Mouse (Mus musculus) adrenal gland, adult (tissue): ENCODE data around the gene Rsbn1.
A peak's percentile ranks its signal among the peaks of the same experiment; 100 is the strongest.

ENCODE experiments used
- DNase-seq, 2 experiments: peaks; one replicate each; pipeline ENCODE4 v3.0.0; 2022 to 2023; ENCODE audit warnings: low spot score in 1 of 2; ENCODE audit not compliant: inconsistent age in 2 of 2

The Rsbn1 gene

DNA sequence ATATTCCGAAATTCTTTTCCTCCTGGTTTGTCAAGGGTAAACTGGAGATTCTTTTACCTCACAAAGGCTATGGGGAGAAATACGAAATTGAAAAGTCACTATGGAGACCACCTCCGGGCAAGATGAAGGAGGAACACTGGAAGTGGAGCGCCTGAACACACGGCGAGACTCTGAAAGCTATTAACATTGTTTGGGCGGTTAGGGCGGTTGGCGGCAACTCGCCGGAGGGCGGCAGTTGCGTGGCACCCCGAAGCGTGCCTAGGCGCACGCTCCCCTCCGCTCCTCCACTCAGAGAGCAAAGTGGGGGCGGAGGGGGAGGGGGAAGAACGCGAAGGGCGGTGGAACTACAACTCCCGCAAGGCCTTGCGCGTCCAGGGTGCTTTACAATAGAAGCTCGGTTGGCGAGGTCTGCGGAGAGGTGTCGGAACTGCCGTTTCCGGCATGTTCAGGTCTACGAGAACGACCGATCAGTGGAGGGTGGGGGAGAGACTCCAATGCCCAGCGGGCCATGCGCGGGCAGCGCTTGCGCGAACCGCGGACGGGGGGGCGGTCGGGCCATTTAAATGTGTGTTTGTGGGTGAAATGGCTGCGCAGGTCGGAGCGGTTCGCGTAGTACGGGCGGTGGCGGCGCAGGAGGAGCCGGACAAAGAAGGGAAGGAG, at the start of gene Rsbn1:
Gene Rsbn1 (plus strand): TSS at position 111 of the 660 bp plus-strand sequence.
- peak; percentile 99 for DNase-seq

DNA sequence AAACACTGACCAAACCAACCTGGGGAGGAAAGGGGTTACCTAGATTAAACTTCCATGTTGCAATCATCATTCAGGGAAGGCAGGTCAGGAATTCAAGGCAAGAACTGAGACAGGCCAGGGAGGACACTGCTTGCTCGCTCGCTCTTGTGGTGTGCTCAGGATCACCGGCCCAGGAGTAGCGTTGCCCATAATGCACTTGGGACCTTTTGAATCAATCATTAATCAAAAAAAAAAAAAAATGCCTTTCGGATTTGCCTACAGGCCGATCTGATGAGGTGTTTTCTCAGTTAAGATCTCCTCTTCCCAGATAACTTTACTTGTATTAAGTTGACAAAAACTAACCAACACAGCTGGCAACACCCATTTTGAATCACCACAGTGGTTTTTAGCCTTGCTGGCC, 49.7 kb upstream of the Rsbn1 start:
- DNase-seq = no peak

DNA sequence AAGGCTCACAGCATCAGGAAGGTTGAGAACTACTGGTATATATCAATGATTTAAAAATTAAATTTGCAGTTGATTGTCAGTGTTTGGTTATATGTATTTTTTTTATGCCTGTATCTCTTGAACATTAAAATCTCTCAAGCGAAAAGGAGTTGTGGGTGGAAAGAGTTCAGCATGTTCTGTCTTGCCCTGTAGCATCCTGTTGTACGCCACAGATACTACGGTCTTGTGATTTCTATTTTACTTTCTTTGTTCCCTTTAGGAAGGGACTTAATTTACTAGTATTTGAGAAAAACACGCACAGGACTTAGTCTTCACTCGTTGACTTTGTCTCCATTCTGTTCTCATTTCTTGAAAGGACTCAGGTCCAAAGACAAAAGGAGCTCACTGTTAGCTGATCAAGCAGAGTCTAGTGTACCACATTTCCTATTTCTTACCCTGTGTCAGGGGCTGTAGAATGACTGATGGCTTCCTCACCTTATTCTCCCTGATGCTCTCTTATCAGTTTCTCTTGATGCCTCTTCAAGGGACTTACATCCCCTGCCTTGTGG, 46.4 kb upstream of the Rsbn1 start:
- DNase-seq = no peak

DNA sequence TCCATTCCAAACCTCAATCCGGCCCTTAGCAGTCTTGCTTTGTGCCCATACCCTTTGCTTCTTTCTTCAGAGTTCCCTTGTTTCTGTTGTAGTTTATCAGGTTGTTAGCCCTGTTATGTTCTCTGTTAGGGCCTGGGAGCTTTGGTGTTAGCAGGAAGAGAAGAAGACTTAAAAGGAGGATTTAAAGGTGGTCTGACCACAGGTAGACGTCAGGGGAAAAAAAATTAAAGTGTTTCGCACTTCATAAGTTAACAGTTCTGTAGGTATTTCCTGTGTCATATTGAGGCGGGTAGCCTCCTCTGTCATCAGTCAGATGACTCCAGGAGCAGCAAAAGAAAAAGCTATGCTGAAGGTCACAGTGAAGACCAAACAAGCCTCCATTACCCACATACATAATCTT, 45.9 kb upstream of the Rsbn1 start:
- DNase-seq = no peak

DNA sequence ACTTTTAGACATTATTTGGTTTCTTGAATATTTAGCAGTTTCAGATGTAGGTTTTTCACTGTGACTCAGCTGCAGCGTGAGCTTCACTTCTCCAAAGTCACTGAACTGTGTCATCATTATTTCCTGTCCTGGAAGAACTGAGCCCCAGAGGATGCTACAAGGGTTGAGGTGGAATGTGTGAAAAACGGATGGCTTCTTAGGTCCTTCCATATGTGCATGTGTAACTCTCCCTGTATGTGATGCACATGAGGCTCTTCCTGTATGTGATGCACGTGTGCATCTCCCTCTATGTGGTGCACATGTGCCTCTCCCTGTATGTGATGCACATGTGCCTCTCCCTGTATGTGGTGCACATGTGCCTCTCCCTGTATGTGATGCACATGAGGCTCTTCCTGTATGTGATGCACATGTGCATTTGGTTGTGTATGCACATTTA, 41.2 kb upstream of the Rsbn1 start:
- DNase-seq = no peak

DNA sequence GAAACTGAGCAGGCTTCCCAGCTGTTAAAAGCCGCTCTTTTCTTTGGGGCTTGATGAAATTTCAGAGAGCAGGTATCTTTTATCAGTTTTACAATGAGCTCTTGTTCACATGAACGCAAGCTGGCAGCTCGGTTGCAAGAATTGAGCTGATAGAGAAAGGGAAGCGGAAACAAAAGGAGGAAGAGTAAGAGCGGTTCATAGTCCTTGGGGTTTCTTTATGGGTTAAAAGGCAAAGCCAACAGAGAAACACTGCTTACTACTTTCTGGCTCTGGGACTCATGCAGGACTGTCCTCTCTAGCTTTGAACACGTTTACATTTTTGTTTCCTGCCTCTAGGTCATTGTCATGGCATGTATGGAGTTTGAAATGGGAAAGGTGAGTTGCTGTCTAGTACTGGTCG, 39.6 kb upstream of the Rsbn1 start:
- no peak for DNase-seq

DNA sequence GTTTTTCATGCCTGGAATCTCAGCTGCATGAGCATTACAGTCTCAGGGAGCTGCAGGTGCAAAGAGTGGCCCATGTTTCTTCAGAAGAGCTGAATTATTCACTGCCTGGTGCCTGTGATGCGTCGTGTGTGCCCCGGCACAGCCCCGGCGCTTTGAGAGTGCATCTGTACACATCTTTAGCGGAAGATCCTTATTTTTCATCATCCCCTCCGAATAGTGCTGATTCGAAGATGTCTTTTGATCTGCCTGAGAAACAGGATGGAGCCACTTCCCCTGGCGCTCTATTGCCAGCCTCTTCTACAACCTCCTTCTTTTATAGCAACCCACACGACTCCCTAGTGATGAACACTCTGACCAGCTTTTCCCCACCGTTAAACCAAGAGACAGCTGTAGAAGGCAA, 28.0 kb upstream of the Rsbn1 start:
- no peak for DNase-seq

DNA sequence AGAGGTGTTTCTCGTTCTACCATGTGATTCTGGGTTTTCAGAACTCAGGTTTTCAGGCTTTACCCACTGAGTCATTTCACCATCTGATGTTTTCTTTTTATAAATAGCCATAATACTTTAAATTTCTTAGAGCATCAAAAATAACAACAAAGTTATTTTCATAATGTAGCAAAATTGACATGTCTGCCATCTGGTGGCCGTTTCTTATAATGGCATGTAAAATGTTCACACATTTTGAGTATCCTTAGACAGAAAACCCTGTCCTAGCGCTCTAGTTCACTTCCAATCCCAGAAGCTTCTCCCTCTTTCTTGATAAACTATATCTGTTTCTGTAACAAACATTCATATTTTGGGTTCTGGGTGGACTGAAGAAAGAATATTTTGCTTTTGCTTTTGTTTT, 26.3 kb upstream of the Rsbn1 start:
- peak in 1 of 2 experiments; percentile 75 for DNase-seq

DNA sequence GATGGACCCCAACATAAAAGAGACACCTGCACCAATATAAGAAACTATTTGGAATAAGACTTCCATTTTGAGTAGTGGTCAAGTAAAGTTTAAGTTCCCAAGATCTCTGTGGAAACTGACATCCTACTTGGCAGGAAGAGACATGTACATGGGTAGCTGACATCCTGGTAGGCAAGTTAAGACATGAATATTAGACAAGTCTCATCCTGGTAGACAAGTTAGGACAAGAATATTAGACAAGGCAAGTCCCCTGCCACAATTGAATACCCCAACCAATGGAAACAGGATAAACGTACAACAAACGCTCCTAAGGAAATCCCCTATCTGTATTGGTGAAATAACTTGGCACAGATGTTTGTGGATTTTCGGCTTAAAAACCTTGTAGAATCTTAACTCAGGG, 20.5 kb upstream of the Rsbn1 start:
- DNase-seq = no peak

DNA sequence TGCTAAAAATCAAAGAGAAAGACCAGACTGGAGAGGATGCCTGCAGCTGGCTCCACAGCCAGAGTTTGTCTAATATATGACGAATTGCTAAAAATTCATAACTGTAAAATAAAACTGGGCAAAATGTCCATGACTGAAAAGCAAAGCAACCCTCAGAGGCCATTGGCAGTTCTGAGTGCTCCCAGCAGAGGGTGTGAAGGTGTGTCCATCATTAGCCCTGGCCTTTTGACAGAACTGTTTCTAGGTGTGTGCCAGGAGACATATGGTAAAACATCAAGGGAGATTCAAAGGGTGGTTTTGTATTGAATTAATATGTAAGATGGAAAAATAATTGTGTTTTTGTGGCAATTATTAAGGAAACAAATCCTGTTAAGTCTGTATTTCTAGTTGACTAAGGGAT, 9.2 kb upstream of the Rsbn1 start:
- peak in 1 of 2 experiments; percentile 70 for DNase-seq

DNA sequence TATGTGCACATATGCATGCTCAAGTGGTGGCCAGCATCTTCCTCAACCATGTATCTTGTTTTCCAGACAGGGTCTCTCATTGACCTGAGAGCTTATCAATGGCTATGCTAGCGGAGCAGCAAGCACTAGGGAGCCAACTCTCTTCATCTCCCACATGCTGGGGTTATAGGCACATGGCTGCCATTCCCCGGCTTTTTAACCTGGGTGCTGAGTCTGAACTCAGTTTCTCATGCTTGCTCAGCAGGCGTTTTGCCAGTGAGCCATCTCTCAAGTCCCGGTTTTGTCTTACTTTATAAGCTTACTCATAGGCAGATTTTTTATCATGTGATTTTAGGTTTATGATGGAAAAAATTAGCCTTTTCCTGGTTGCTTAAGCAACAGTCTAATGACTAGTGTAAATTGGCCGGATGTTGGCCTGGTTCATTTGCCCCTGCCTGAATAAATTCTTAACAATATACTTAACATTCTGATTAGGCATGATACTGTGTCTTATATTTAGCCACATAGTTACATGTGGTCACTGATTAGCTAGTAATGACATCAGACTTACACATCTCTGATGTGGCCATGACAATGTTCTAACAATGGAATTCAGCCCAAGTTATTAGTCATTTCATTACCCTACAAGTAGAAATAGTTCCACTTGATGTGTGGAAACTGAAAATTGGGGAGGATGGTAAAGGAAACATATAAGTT, 6.4 kb upstream of the Rsbn1 start:
- peak in 1 of 2 experiments; percentile 64 for DNase-seq

DNA sequence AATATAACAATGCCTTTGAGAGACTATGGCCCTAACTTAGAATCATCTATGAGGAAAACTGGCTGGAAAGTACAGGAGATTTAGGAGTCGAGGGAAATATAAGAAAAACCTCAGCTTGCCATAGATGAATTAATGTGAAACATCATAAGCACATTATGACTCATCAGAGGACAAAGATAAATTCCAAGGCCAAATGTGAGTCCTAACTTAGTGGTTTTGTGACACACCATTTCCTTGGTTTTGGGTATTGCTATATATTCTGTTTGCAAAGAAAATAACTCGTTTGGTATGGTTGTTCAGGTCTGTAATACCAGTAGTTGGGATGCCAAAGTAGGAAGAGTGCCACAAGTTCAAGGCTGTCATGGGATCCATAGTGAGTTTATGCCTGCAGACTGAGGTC, 5.1 kb upstream of the Rsbn1 start:
- DNase-seq = peak in 1 of 2 experiments; percentile 60

DNA sequence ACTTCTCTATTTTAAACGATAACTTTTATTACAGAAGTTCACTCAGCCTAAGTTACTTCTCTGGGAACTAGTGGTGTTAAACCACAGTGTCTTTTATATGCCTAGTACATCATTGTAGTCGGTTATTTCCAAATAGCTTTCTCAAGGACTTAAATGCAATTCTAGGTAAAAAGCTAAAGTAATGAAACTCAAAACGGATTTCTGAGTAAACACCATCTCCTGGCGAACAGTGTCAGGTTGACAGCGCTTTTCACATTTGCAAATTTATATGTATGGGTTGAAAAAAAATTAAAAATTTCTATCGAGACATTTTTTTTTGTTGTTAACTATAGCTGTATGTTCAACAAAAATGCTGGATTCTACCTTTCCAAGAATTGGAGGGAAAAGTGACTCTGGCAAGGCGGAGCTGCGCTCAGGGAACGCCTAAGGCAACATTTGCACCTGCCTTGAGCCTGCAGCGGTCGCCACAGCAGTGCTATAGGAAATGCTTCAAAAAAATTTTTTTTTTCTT, 414 bp upstream of the Rsbn1 start:
- peak in 1 of 2 experiments; percentile 37 for DNase-seq

DNA sequence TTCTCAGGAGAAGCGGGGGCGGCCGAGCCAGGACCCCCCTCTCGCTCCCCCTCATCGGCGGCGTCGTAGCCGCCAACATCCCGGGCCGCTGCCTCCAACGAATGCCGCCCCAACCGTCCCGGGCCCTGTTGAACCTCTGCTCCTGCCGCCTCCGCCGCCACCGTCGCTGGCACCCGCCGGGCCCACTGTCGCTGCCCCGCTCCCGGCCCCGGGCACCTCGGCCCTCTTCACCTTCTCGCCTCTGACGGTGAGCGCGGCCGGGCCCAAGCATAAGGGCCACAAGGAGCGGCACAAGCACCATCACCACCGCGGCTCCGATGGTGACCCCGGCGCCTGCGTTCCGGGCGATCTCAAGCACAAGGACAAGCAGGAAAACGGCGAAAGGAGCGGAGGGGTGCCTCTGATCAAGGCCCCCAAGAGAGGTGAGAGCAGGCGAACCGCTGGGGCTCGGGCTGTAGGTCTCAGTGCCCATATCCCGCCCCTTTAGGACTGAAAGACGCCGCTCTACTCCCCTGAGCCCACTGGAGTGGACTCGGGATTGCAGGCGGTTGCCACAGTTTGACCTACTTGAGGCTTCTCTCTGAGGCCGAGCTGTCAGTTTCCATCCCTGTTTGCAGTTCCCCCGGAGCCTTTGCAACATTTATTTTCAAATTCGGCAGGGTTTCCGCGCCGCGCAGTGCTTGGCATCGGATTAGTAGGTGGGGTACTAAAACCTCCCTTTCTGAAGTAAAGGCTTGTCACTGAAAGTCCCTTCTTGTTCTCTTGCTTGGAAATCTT, 1.0 kb downstream of the Rsbn1 start:
- DNase-seq = peak in 1 of 2 experiments; percentile 91

DNA sequence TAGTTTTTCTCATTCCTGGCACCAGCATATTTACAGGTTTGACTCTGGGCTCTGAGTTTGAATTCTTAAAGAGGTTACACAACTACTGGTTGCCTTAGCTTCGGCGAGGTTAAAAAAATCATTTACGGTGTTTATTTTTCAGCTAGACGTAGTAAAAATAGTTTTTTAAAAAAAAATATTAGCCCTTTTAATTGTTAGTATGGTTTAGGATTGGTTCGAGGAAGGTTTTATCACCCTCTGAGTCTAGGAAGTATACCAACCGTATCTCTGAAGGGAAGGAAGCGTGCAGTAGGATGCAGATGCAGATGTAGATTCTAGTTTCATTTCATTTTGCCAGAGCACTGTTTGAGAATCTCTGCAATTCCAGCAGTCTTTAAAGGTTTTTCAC, 1.6 kb downstream of the Rsbn1 start:
- DNase-seq = no peak

DNA sequence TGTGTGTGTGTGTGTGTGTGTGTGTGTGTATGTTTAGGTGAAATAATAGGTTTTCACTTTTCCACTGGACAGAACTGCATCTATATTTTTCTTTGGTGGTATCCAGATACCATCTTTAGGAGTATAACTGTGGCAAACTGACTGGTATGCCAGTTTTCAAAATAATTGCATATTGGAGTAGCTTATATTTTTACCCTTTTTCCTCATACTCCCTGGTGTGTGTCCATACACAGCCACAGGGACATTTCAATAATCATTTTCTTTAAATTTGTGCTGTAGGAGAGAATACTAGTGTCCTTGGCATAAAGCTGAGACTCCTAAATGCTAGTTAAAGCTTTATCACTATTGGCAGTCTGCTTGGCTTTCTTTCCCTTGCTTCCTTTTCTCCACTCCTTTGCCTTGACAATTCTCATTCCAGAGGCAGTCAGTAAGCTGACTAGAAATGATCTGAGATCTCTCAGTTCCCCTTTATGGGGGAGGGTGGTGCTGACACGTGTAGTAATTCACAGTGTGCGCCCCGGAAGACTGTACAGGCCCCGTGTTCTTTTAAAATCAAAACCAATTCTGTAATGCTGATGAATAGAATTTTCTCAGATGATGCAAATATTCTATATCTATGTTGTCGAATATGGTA, 2.4 kb downstream of the Rsbn1 start:
- DNase-seq = peak in 1 of 2 experiments; percentile 64

DNA sequence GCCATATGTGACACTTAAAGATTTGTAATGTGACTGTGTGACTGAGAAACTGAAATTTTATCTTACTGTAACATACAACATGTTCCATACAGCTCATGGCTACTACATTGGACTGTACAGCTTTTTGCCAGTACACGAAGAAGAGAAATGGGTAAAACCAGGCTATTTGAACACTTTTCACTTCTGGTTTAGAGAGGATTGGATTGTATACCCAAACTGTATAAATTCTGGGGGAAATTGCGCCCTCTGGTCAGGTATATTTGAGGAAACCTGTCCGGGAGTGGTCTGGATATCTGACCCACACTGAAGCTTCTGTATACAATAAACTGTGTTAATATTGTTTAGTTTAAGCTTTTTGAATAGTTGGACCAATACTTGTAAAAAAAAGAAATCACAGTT, 2.9 kb downstream of the Rsbn1 start:
- no peak for DNase-seq

DNA sequence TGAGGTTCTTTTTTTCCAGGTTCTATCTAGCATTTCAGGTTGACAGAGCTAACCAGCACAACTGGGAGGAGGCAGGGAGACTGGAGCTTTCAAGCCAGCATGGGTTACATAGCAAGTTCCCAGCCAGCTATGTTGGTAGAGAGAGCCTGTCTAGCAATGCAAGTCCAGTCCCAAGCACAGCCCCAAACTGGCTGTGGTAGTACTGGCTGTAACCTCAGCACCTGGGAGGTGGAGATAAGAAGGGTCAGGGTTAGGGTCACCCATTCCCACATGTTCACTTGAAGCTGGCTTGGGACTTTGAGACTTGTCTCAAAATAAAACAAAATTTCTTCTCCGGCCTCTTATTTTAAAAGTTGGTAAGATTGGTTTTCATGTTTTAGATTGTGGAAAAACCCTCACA, 6.2 kb downstream of the Rsbn1 start:
- no peak for DNase-seq

DNA sequence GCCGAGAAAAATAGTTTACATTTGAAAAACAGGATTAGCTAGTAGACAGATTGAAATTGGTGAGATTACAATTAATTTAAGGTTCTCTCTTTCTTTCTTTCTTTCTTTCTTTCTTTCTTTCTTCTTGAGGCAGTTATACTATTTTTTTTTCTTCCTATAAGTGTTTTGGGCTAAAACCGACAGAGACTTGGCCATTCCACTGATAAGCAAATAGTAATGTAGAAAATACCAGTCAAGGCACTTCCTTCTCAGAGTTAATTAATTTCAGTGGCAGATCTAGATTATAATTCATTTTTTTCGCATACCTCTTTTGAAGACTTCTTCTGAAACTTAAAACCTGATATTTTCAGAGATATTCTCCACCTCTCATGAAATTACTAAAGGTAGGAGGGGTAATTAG, 11.4 kb downstream of the Rsbn1 start:
- no peak for DNase-seq

DNA sequence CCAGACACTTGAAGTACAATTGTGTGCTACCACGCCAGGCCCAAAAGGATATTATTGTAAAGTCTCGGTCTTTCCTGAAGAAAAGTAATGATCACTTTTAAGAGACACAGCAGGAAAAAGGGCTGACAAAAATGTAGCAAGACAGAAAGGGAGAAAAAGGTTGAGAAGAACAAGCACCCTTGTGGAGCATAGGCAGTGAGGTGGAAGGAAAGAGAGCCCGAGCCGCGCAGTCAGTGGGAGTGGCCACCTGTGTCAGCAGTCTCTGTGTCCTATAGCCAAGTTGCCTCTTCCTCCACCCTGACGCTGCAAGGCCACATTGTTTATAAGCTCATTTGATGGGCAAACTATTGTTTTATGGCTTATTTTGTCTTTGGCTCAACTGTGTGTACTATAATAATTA, 13.6 kb downstream of the Rsbn1 start:
- DNase-seq = peak in 1 of 2 experiments; percentile 40
